21 mouse cellular contexts compared by ENCODE assay signal in the genomic region with DNA sequence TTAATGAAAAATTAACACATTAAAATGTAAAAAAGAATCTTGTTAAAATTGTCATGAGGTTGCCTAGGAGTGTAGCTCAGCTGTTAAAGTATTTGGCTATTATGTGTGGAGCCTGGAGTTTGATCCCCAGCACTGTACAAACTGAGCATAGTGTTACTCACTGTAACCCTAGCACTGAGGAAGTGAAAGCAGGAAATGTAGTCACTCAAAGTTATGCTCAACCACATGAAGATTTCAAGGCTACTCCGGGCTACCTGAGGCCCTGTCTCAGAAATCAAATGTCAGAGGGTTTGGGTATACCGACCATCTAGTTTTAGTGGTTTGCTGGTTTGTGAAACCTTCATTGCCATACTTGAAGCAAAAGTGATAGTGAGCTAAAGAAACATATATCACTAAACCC.
DNase-seq lines count a peak whose midpoint lies in the region; ATAC-seq and TF ChIP-seq lines count a peak whose summit lies in the region.
"Had no signal": no experiment of that assay in that cellular context is flagged by ENCODE, and none has a peak within 500 bp of the region (broad histone marks: within the 10 kb centered on the region; RNA-seq: fewer than 3 reads in every experiment).

No protein-coding gene starts in this region.

- peak; percentile 97 for TF ChIP-seq EP300 in CH12.LX (IDR thresholded peaks at IDR 0.05; ENCODE audit: low read length)

- no peak overlapping the region for H3K9ac ChIP-seq in CH12.LX (ENCODE audit: insufficient read depth, low read depth)
- no peak overlapping the region for H3K9ac ChIP-seq in midbrain, embryonic 11.5 days (ENCODE audit: low read length)
- H3K9ac ChIP-seq: embryonic facial prominence, embryonic 12.5 days; forebrain, embryonic 13.5 days; forebrain, embryonic 15.5 days; forebrain, postnatal 0 days had no signal

- 0 out of 2 replicates have a peak, but pooled peaks have one; percentile 9 for ATAC-seq in neutrophil, adult 5-6 weeks (ENCODE audit: extremely low read depth, insufficient number of reproducible peaks, low FRiP score, poor library complexity, severe bottlenecking)
- no peak for ATAC-seq in midbrain, embryonic 11.5 days (ENCODE audit: low FRiP score)
- ATAC-seq: CD4-positive, CD25-positive, alpha-beta regulatory T cell, adult 4 months; forebrain, embryonic 13.5 days; forebrain, embryonic 15.5 days; forebrain, postnatal 0 days had no signal

- H3K27ac ChIP-seq in CH12.LX (ENCODE audit: insufficient read depth, low read depth): peak overlapping the region; percentile 36; the same call in 1 of the 2 replicates
- H3K27ac ChIP-seq in midbrain, embryonic 11.5 days (ENCODE audit: low read depth, low read length): no peak overlapping the region
- H3K27ac ChIP-seq: embryonic facial prominence, embryonic 10.5 days; embryonic facial prominence, embryonic 12.5 days; forebrain, embryonic 13.5 days; forebrain, embryonic 15.5 days had no signal

- peaks cover 0 to 13% of the 10 kb centered on the region in 2 experiments; a peak in 1 of 4 replicates for H3K4me1 ChIP-seq in CH12.LX (ENCODE audit: control insufficient read depth in 1 of 2, insufficient read depth in 2 of 2)
- no peaks in the 10 kb centered on the region for H3K4me1 ChIP-seq in midbrain, embryonic 11.5 days (ENCODE audit: control insufficient read depth, insufficient read depth, low read length)
- H3K4me1 ChIP-seq: embryonic facial prominence, embryonic 10.5 days; embryonic facial prominence, embryonic 12.5 days; forebrain, embryonic 15.5 days had no signal

- no peak overlapping the region for H3K4me3 ChIP-seq in CH12.LX (replicated peaks in 1 of 3; ENCODE audit: low read depth in 2 of 3, low read length in 2 of 3, poor library complexity in 1 of 3)
- no peak overlapping the region for H3K4me3 ChIP-seq in midbrain, embryonic 11.5 days (ENCODE audit: low read depth, low read length)
- H3K4me3 ChIP-seq: embryonic facial prominence, embryonic 10.5 days; embryonic facial prominence, embryonic 12.5 days; forebrain, embryonic 13.5 days; forebrain, embryonic 15.5 days had no signal

- no peak for TF ChIP-seq CTCF in CH12.LX (conservative IDR thresholded peaks at IDR 0.05 in 1 of 2, IDR thresholded peaks at IDR 0.05 in 1 of 2; ENCODE audit: low read depth in 2 of 2, low read length in 2 of 2)

- peak overlapping the region; percentile 29; the same call in 1 of the 2 replicates for H3K4me2 ChIP-seq in CH12.LX (ENCODE audit: insufficient read depth, low read depth, poor library complexity, severe bottlenecking)
- H3K4me2 ChIP-seq in midbrain, embryonic 11.5 days: no peak overlapping the region
- H3K4me2 ChIP-seq: embryonic facial prominence, embryonic 12.5 days; forebrain, embryonic 13.5 days; forebrain, embryonic 15.5 days had no signal

- dilution Hi-C loops in CH12.LX (cut with MboI; ENCODE audit: extremely low pct_ligation_motif_present, extremely low pct_unique_long_range_greater_than_20kb, low sequenced_read_pairs): no loop called here

- no peak for TF ChIP-seq RAD21 in CH12.LX (IDR thresholded peaks at IDR 0.05; ENCODE audit: low read depth, low read length)

- DNase-seq in 416B (ENCODE audit: low read depth) (peak; percentile 22), CH12.LX (ENCODE audit: extremely low read depth) (peak; percentile 75)
- DNase-seq in midbrain, embryonic 11.5 days (ENCODE audit: low spot score, missing footprints): no peak
- no peak for DNase-seq in cerebellum, adult 11-12 months
- no peak for DNase-seq in thymus, postnatal 36 days
- DNase-seq: adrenal gland, adult 2 months; adrenal gland, postnatal 10 days; adrenal gland, postnatal 25 days; B cell, adult 2 months; cerebellum, adult 11 months; cerebellum, adult 2 months; cerebellum, adult 9-10 months; cerebellum, postnatal 10 days; cerebellum, postnatal 25 days; forebrain, postnatal 0 days had no signal

- in situ Hi-C loops in CH12.LX (cut with MboI; ENCODE audit: low pct_ligation_motif_present, low pct_unique_long_range_greater_than_20kb, low sequenced_read_pairs): no loop called here

- no peaks in the 10 kb centered on the region for H3K79me2 ChIP-seq in CH12.LX (replicated peaks; ENCODE audit: control insufficient read depth, extremely low read depth, insufficient read depth, poor library complexity, severe bottlenecking)

- no peaks in the 10 kb centered on the region for H3K27me3 ChIP-seq in CH12.LX (replicated peaks)
- H3K27me3 ChIP-seq in midbrain, embryonic 11.5 days (ENCODE audit: control insufficient read depth, insufficient read depth, low read length): no peaks in the 10 kb centered on the region
- H3K27me3 ChIP-seq: embryonic facial prominence, embryonic 12.5 days; forebrain, embryonic 13.5 days; forebrain, embryonic 15.5 days had no signal

- no peak for TF ChIP-seq POLR2A in CH12.LX (IDR thresholded peaks at IDR 0.05; ENCODE audit: low read depth, low read length)

- no peaks in the 10 kb centered on the region for H3K9me3 ChIP-seq in CH12.LX (replicated peaks; ENCODE audit: low read length)
- H3K9me3 ChIP-seq in midbrain, embryonic 11.5 days (ENCODE audit: control insufficient read depth, low read length): no peaks in the 10 kb centered on the region
- H3K9me3 ChIP-seq: embryonic facial prominence, embryonic 10.5 days; embryonic facial prominence, embryonic 12.5 days; forebrain, embryonic 13.5 days; forebrain, embryonic 15.5 days had no signal

- no peaks in the 10 kb centered on the region for H3K36me3 ChIP-seq in CH12.LX (replicated peaks in 1 of 2; ENCODE audit: control insufficient read depth in 1 of 2, insufficient read depth in 1 of 2, low read length in 1 of 2)
- no peaks in the 10 kb centered on the region for H3K36me3 ChIP-seq in midbrain, embryonic 11.5 days (ENCODE audit: control insufficient read depth, insufficient read depth, low read length)
- H3K36me3 ChIP-seq: embryonic facial prominence, embryonic 10.5 days; embryonic facial prominence, embryonic 12.5 days; forebrain, embryonic 15.5 days had no signal

- WGBS in midbrain, embryonic 11.5 days: 93% methylated on average over 2 of the region's 2 CpGs

TF ChIP-seq in CH12.LX, 34 proteins besides CTCF, POLR2A, EP300 and RAD21:
- TF ChIP-seq TBP (conservative IDR thresholded peaks at IDR 0.05; ENCODE audit: low read depth, low read length) (peak; percentile 57; the same call in 1 of the 2 replicates), JUND (conservative IDR thresholded peaks at IDR 0.05; ENCODE audit: low read depth, low read length) (peak; percentile 70; the same call in 1 of the 2 replicates), RCOR1 (conservative IDR thresholded peaks at IDR 0.05; ENCODE audit: low read depth, low read length) (peak; percentile 69; the same call in 1 of the 2 replicates), POLR2AphosphoS2 (IDR thresholded peaks at IDR 0.05; ENCODE audit: low read depth, low read length) (no peak), ELF1 (IDR thresholded peaks at IDR 0.05; ENCODE audit: low read depth, low read length) (peak; percentile 73; the same call in 1 of the 2 replicates), SMC3 (IDR thresholded peaks at IDR 0.05; ENCODE audit: low read depth, low read length) (no peak; the same call in 1 of the 2 replicates), SIN3A (IDR thresholded peaks at IDR 0.05; ENCODE audit: low read length) (no peak), NRF1 (IDR thresholded peaks at IDR 0.05; ENCODE audit: low read depth, low read length) (no peak), KAT2A (IDR thresholded peaks at IDR 0.05; ENCODE audit: insufficient replicate concordance, low read length) (no peak), ZC3H11A (IDR thresholded peaks at IDR 0.05; ENCODE audit: low read depth, low read length) (no peak), ZKSCAN1 (IDR thresholded peaks at IDR 0.05; ENCODE audit: borderline replicate concordance, low read depth, low read length) (no peak), MAFK (IDR thresholded peaks at IDR 0.05; ENCODE audit: insufficient replicate concordance, low read length) (0 out of 2 replicates have a peak, but pooled peaks have one; percentile 30), E2F4 (IDR thresholded peaks at IDR 0.05; ENCODE audit: insufficient replicate concordance, low read depth, low read length) (no peak), BHLHE40 (IDR thresholded peaks at IDR 0.05; ENCODE audit: low read depth, low read length) (peak; percentile 31; the same call in 1 of the 2 replicates), MYC (IDR thresholded peaks at IDR 0.05; ENCODE audit: low read depth, low read length) (peak; percentile 65), MEF2A (IDR thresholded peaks at IDR 0.05; ENCODE audit: borderline replicate concordance, low read depth, low read length) (no peak; the same call in 1 of the 2 replicates), USF2 (conservative IDR thresholded peaks at IDR 0.05; ENCODE audit: low read depth, low read length) (no peak), CHD2 (IDR thresholded peaks at IDR 0.05; ENCODE audit: low read length) (peak; percentile 37; the same call in 1 of the 2 replicates), JUN (IDR thresholded peaks at IDR 0.05; ENCODE audit: insufficient read depth, low read depth, low read length) (peak; percentile 79), MAX (IDR thresholded peaks at IDR 0.05; ENCODE audit: low read length) (peak; percentile 30; the same call in 1 of the 2 replicates), IRF4 (IDR thresholded peaks at IDR 0.05; ENCODE audit: low read depth, low read length) (peak; percentile 98), ETS1 (conservative IDR thresholded peaks at IDR 0.05; ENCODE audit: low read depth, low read length) (peak; percentile 54; the same call in 1 of the 2 replicates)

Comparison
In these comparisons a context has a peak if more than half of its experiments do, and no peak if none do; other contexts are left out.
1. DNase-seq: peak in 416B (single experiment) and CH12.LX (single experiment); none in midbrain, embryonic 11.5 days (single experiment), cerebellum, adult 11-12 months (single experiment) and thymus, postnatal 36 days (0 of 2).